ENCODE assay signal across 8 mouse cellular contexts in genomic region chr6:124260198-124260931, GRCm38 (mm10). TPM values are rescaled to one million over a fixed set of nuclear protein-coding genes. Genes with fewer than 3 reads are reported as not detected.
DNase-seq lines count a peak whose midpoint lies in the region; ATAC-seq and TF ChIP-seq lines count a peak whose summit lies in the region.

No protein-coding gene starts in this region.

- H3K4me2 ChIP-seq in liver, embryonic 16.5 days (ENCODE audit: low read depth, low read length) = no peak overlapping the region
- no peak overlapping the region for H3K4me2 ChIP-seq in neural tube, embryonic 15.5 days

- peak; percentile 59 for DNase-seq in adrenal gland, postnatal 25 days
- peak; percentile 63 to 72 for DNase-seq in heart, postnatal 14 days
- DNase-seq in kidney, postnatal 4 days = peak; percentile 83 to 84
- peak; percentile 74 for DNase-seq in thymus, adult 2 months

- H3K9me3 ChIP-seq in ES-Bruce4 (replicated peaks; ENCODE audit: control insufficient read depth, insufficient read depth, low read length, poor library complexity, severe bottlenecking) = no peaks in the 10 kb centered on the region
- no peaks in the 10 kb centered on the region for H3K9me3 ChIP-seq in liver, embryonic 16.5 days (replicated peaks; ENCODE audit: control insufficient read depth, low read length)
- H3K9me3 ChIP-seq in neural tube, embryonic 15.5 days (replicated peaks) = no peaks in the 10 kb centered on the region

- no peaks in the 10 kb centered on the region for H3K27me3 ChIP-seq in ES-Bruce4 (ENCODE audit: control insufficient read depth, insufficient read depth, low read length, poor library complexity, severe bottlenecking)
- no peaks in the 10 kb centered on the region for H3K27me3 ChIP-seq in liver, embryonic 16.5 days (ENCODE audit: control insufficient read depth, insufficient read depth, low read depth, low read length)
- H3K27me3 ChIP-seq in neural tube, embryonic 15.5 days (replicated peaks) = no peaks in the 10 kb centered on the region
- no peaks in the 10 kb centered on the region for H3K27me3 ChIP-seq in thymus, adult 2 months (ENCODE audit: control insufficient read depth, insufficient read depth, low read length)

- ATAC-seq in liver, embryonic 16.5 days (ENCODE audit: low read depth) = peak; percentile 54; the same call in 1 of the 2 replicates
- peak; percentile 94 for ATAC-seq in neural tube, embryonic 15.5 days (ENCODE audit: low FRiP score)

- 14% methylated on average over 14 of the region's 14 CpGs for WGBS in liver, embryonic 16.5 days (ENCODE audit: insufficient replicate concordance)
- WGBS in neural tube, embryonic 15.5 days = 32% methylated on average over 11 of the region's 14 CpGs
- 27% methylated on average over 14 of the region's 14 CpGs for WGBS in thymus, adult 2 months

- no peaks in the 10 kb centered on the region for H3K36me3 ChIP-seq in ES-Bruce4 (ENCODE audit: control insufficient read depth, insufficient read depth, low read length, poor library complexity, severe bottlenecking)
- no peaks in the 10 kb centered on the region for H3K36me3 ChIP-seq in liver, embryonic 16.5 days (ENCODE audit: control insufficient read depth, insufficient read depth)
- no peaks in the 10 kb centered on the region for H3K36me3 ChIP-seq in neural tube, embryonic 15.5 days
- no peaks in the 10 kb centered on the region for H3K36me3 ChIP-seq in thymus, adult 2 months (ENCODE audit: control insufficient read depth, insufficient read depth, low read length)

- no peak overlapping the region for H3K4me3 ChIP-seq in ES-Bruce4 (ENCODE audit: low read depth, low read length)
- H3K4me3 ChIP-seq in embryonic fibroblast, embryonic 13.5 days (ENCODE audit: insufficient read depth, low read length) = no peak overlapping the region
- H3K4me3 ChIP-seq in liver, embryonic 16.5 days (ENCODE audit: low read depth, low read length) = no peak overlapping the region
- no peak overlapping the region for H3K4me3 ChIP-seq in neural tube, embryonic 15.5 days (replicated peaks)
- no peak overlapping the region for H3K4me3 ChIP-seq in thymus, adult 2 months (ENCODE audit: control insufficient read depth, insufficient read depth, low read length)

- H3K4me1 ChIP-seq in ES-Bruce4 (ENCODE audit: control insufficient read depth, insufficient read depth, low read length) = no peaks in the 10 kb centered on the region
- H3K4me1 ChIP-seq in embryonic fibroblast, embryonic 13.5 days (ENCODE audit: control insufficient read depth, insufficient read depth, low read length) = no peaks in the 10 kb centered on the region
- no peaks in the 10 kb centered on the region for H3K4me1 ChIP-seq in liver, embryonic 16.5 days (ENCODE audit: control insufficient read depth, low read depth, low read length)
- no peaks in the 10 kb centered on the region for H3K4me1 ChIP-seq in neural tube, embryonic 15.5 days
- no peaks in the 10 kb centered on the region for H3K4me1 ChIP-seq in thymus, adult 2 months (replicated peaks; ENCODE audit: control insufficient read depth, insufficient read depth, low read length)

- H3K27ac ChIP-seq in ES-Bruce4 (ENCODE audit: insufficient read depth, low read length) = no peak overlapping the region
- no peak overlapping the region for H3K27ac ChIP-seq in embryonic fibroblast, embryonic 13.5 days (ENCODE audit: insufficient read depth, low read length)
- H3K27ac ChIP-seq in liver, embryonic 16.5 days (ENCODE audit: low read length) = no peak overlapping the region
- H3K27ac ChIP-seq in neural tube, embryonic 15.5 days (replicated peaks) = no peak overlapping the region
- no peak overlapping the region for H3K27ac ChIP-seq in thymus, adult 2 months (ENCODE audit: control insufficient read depth, insufficient read depth, low read length)

- 0 out of 2 replicates have a peak, but pooled peaks have one; percentile 22 for TF ChIP-seq EP300 in ES-Bruce4 (IDR thresholded peaks at IDR 0.05; ENCODE audit: insufficient read depth, low read depth, low read length)

- no peak for TF ChIP-seq POLR2A in ES-Bruce4 (IDR thresholded peaks at IDR 0.05; ENCODE audit: insufficient read depth, low read length)
- TF ChIP-seq POLR2A in embryonic fibroblast, embryonic 13.5 days (IDR thresholded peaks at IDR 0.05; ENCODE audit: low read depth, low read length) = no peak
- no peak for TF ChIP-seq POLR2A in thymus, adult 2 months (IDR thresholded peaks at IDR 0.05; ENCODE audit: control insufficient read depth, extremely low read depth, insufficient read depth, low read length, poor library complexity)

- TF ChIP-seq CTCF in ES-Bruce4 (IDR thresholded peaks at IDR 0.05; ENCODE audit: low read depth, low read length) = peak; percentile 89
- TF ChIP-seq CTCF in embryonic fibroblast, embryonic 13.5 days (IDR thresholded peaks at IDR 0.05; ENCODE audit: borderline replicate concordance, insufficient read depth, low read length) = peak; percentile 79
- no peak for TF ChIP-seq CTCF in thymus, adult 2 months (IDR thresholded peaks at IDR 0.05; ENCODE audit: borderline replicate concordance, control insufficient read depth, extremely low read depth, insufficient read depth, low read length, poor library complexity)

- intact Hi-C loops in heart, postnatal 14 days (cut with DNase I) = loop anchor here (2.0 to 10.0 kb wide), 2 partner anchors 330 to 1366 kb away; no protein-coding TSS in a partner anchor

- H3K9ac ChIP-seq in ES-Bruce4 (ENCODE audit: low read depth, poor library complexity, severe bottlenecking) = no peak overlapping the region
- no peak overlapping the region for H3K9ac ChIP-seq in liver, embryonic 16.5 days (ENCODE audit: low read depth, low read length)
- H3K9ac ChIP-seq in neural tube, embryonic 15.5 days (replicated peaks) = no peak overlapping the region

RNA-seq across cellular contexts. Expression of gene Vmn2r27, which starts 28.7 kb away (rescaled TPM):
- polyA plus RNA-seq in ES-Bruce4 (2011; ENCODE audit: insufficient read depth, insufficient read length, low read depth, missing spikeins) = not detected in 2 replicates
- total RNA-seq in adrenal gland, postnatal 25 days (2021) = not detected in 2 replicates
- polyA plus RNA-seq in embryonic fibroblast, embryonic 13.5 days (2011; ENCODE audit: insufficient read length, low read depth, missing spikeins) = not detected in 2 replicates
- total RNA-seq in heart, postnatal 14 days (2021) = not detected
- not detected in 2 replicates for polyA plus RNA-seq in liver, embryonic 16.5 days (2015; fragmentation: Nextera tagmentation; extraction: Ambion mirVana)
- not detected in 2 replicates for polyA plus RNA-seq in neural tube, embryonic 15.5 days (2015; fragmentation: Nextera tagmentation; extraction: Ambion mirVana)
- not detected in 2 replicates for polyA plus RNA-seq in thymus, adult 2 months (2012; rRNA removed)

RNA-seq across cellular contexts. Expression of gene Cd163, which starts 44.1 kb away (rescaled TPM):
- 0.28 and 0.32 TPM in 2 replicates for polyA plus RNA-seq in ES-Bruce4 (2011; ENCODE audit: insufficient read depth, insufficient read length, low read depth, missing spikeins)
- total RNA-seq in adrenal gland, postnatal 25 days (2021) = 3.9 and 4.9 TPM in 2 replicates
- polyA plus RNA-seq in embryonic fibroblast, embryonic 13.5 days (2011; ENCODE audit: insufficient read length, low read depth, missing spikeins) = not detected in 2 replicates
- total RNA-seq in heart, postnatal 14 days (2021) = 10 to 100 TPM; 15.2 to 16.8 TPM
- 0.36 and 0.50 TPM in 2 replicates for polyA plus RNA-seq in liver, embryonic 16.5 days (2015; fragmentation: Nextera tagmentation; extraction: Ambion mirVana)
- 0.47 and 0.49 TPM in 2 replicates for polyA plus RNA-seq in neural tube, embryonic 15.5 days (2015; fragmentation: Nextera tagmentation; extraction: Ambion mirVana)
- polyA plus RNA-seq in thymus, adult 2 months (2012; rRNA removed) = 0.94 and 1.4 TPM in 2 replicates
